Mouse (Mus musculus) bone marrow macrophage, adult 2 months (primary cell): ENCODE measurements at regions not wholly inside any gene's neighbourhood (a gene's known extent, or its start where the extent isn't known, plus 50 kb on each side); places are given as distances from the start of the nearest gene placed in this dataset.

Experiments used
- CTCF ChIP-seq: IDR thresholded peaks from 2 replicates; pipeline ENCODE4 v1.5.1; 2012; ENCODE audit warnings: low read depth, mild to moderate bottlenecking, low read length, moderate library complexity
- POLR2A ChIP-seq: IDR thresholded peaks from 2 replicates; pipeline ENCODE4 v1.6.1; 2012; ENCODE audit warnings: mild to moderate bottlenecking, low read depth, low read length, borderline replicate concordance

DNA sequence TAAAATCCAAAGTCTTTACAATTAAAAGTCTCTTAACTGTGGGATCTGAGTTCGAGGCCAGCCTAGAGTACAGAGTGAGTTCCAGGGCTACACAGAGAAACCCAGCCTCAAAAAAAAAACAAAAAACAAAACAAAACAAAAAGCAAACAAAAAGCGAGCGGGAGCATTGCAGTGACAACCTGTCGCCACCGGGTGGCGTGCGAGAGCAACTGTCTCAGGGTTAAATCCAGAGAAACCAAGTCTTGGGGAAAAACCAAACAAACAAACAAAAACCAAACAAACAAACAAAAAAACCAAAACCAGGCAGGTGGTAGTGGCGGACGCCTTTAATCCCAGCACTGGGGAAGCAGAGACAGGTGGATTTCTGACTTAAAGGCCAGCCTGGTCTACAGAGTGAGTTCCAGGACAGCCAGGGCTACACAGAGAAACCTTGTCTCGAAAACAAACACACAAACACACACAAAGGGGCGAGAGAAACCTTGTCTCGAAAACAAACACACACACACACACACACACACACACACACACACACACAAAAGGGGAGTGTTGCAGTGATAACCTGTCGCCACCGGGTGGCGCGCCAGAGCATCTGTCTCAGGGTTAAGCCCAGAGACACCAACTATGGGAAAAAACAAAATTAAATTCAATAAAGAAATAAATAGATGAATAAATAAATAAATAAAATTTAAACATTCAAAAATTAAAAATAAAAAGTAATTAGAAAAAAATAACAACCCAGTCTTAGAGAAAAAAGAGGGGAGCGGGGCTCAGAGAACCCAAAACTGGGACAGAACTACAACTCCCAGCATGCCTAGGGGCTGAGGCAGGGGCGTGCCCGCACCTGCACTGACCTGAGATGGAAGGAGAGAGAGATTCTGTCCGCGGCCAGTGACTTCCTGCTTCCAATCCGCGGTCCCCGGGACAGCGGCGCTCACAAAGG is 2589.4 kb downstream of the Gm37988 start:
- TF ChIP-seq CTCF (peak; percentile 89), POLR2A (no peak)
